17 mouse cellular contexts compared by ENCODE assay signal in the genomic region with DNA sequence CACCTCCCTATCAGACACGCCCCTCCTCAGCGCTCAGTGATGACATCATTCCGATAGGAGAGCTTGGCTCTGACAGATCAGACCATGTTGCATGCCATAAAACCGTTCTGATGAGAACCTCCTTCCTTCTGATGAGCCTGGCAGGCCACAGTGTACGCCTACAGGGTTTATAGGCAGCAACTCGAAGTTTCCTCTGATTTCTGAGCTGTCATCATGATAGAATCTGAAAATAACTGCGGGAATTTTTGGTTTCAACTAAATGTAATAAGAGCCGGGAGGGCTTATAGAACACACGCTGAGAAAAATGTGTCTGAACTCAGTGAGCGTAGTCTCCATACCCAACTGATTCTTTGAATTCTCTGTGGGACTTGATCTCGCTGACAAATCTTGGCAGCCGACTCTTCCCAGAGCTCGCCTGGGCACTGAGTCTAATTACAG. TPM values are rescaled to one million over a fixed set of nuclear protein-coding genes. Genes with fewer than 3 reads are reported as not detected.
A peak's percentile ranks its signal among the peaks of the same experiment; 100 is the strongest.
DNase-seq lines count a peak whose midpoint lies in the region; ATAC-seq lines count a peak whose summit lies in the region.
"Had no signal": no experiment of that assay in that cellular context is flagged by ENCODE, and none has a peak within 500 bp of the region (broad histone marks: within the 10 kb centered on the region; RNA-seq: fewer than 3 reads in every experiment).

No protein-coding gene starts in this region.

- H3K27ac ChIP-seq in midbrain, embryonic 15.5 days = no peak overlapping the region
- H3K27ac ChIP-seq in midbrain, embryonic 13.5 days = no peak overlapping the region
- H3K27ac ChIP-seq: hindbrain, embryonic 15.5 days; lung, embryonic 15.5 days had no signal

- ATAC-seq in midbrain, embryonic 15.5 days (replicated peaks) = peak; percentile 50
- no peak for ATAC-seq in midbrain, embryonic 13.5 days

- no peak overlapping the region for H3K4me2 ChIP-seq in midbrain, embryonic 15.5 days
- H3K4me2 ChIP-seq in midbrain, embryonic 13.5 days (replicated peaks) = no peak overlapping the region
- H3K4me2 ChIP-seq: hindbrain, embryonic 15.5 days; liver, embryonic 11.5 days; lung, embryonic 15.5 days had no signal

- H3K27me3 ChIP-seq in midbrain, embryonic 15.5 days (replicated peaks) = no peaks in the 10 kb centered on the region
- no peaks in the 10 kb centered on the region for H3K27me3 ChIP-seq in midbrain, embryonic 13.5 days
- H3K27me3 ChIP-seq: hindbrain, embryonic 15.5 days; lung, embryonic 15.5 days had no signal

- H3K4me3 ChIP-seq in midbrain, embryonic 15.5 days = no peak overlapping the region
- H3K4me3 ChIP-seq in midbrain, embryonic 13.5 days (replicated peaks) = no peak overlapping the region
- H3K4me3 ChIP-seq: hindbrain, embryonic 15.5 days; lung, embryonic 15.5 days had no signal

- WGBS in midbrain, embryonic 15.5 days = 63% methylated on average over 13 of the region's 13 CpGs
- WGBS in midbrain, embryonic 13.5 days = 75% methylated on average over 13 of the region's 13 CpGs

- 0 out of 2 replicates have a peak, but pooled peaks cover 6% of the 10 kb centered on the region for H3K4me1 ChIP-seq in midbrain, embryonic 15.5 days
- H3K4me1 ChIP-seq in midbrain, embryonic 13.5 days (replicated peaks) = no peaks in the 10 kb centered on the region
- H3K4me1 ChIP-seq: lung, embryonic 15.5 days had no signal

- intact Hi-C loops in heart, postnatal 14 days (cut with DNase I) = no loop called here

- no peaks in the 10 kb centered on the region for H3K36me3 ChIP-seq in midbrain, embryonic 15.5 days (replicated peaks)
- H3K36me3 ChIP-seq in midbrain, embryonic 13.5 days = no peaks in the 10 kb centered on the region
- H3K36me3 ChIP-seq: hindbrain, embryonic 15.5 days; lung, embryonic 15.5 days had no signal

- no peak overlapping the region for H3K9ac ChIP-seq in midbrain, embryonic 15.5 days
- no peak overlapping the region for H3K9ac ChIP-seq in midbrain, embryonic 13.5 days (replicated peaks)
- H3K9ac ChIP-seq: hindbrain, embryonic 15.5 days; lung, embryonic 15.5 days had no signal

- DNase-seq in cerebellum, postnatal 10 days = peak; percentile 73
- DNase-seq in cerebellum, adult 11-12 months = no peak
- DNase-seq in heart, adult 11 months = peak; percentile 81
- no peak for DNase-seq in heart, postnatal 14 days
- DNase-seq in right cerebral cortex, postnatal 14 days = peak; percentile 25
- no peak for DNase-seq in testis, postnatal 14 days (ENCODE audit: low spot score)
- DNase-seq: adrenal gland, postnatal 14 days; kidney, adult 18-20 months; kidney, postnatal 25 days; layer of hippocampus, postnatal 36 days; thymus, postnatal 4 days had no signal

- H3K9me3 ChIP-seq in midbrain, embryonic 15.5 days = no peaks in the 10 kb centered on the region
- no peaks in the 10 kb centered on the region for H3K9me3 ChIP-seq in midbrain, embryonic 13.5 days
- H3K9me3 ChIP-seq: hindbrain, embryonic 15.5 days; lung, embryonic 15.5 days had no signal

RNA-seq across cellular contexts. Expression of a gene that starts 20.6 kb away (rescaled TPM):
- total RNA-seq in heart, postnatal 14 days (2021) = 1 to 10 TPM; 1.5 to 2.1 TPM
- polyA plus RNA-seq in midbrain, embryonic 15.5 days (2015; fragmentation: Nextera tagmentation; extraction: Ambion mirVana) = 3.1 and 4.0 TPM in 2 replicates
- polyA plus RNA-seq in midbrain, embryonic 13.5 days (2015; fragmentation: Nextera tagmentation; extraction: Ambion mirVana) = 1.6 and 2.1 TPM in 2 replicates
- total RNA-seq: neutrophil, adult 5-6 weeks had no signal
- polyA plus RNA-seq: liver, embryonic 11.5 days had no signal

Comparison
In these comparisons a context has a peak if more than half of its experiments do, and no peak if none do; other contexts are left out.
1. DNase-seq: peak in cerebellum, postnatal 10 days (2 of 2), heart, adult 11 months (single experiment) and right cerebral cortex, postnatal 14 days (single experiment); none in cerebellum, adult 11-12 months (single experiment), heart, postnatal 14 days (0 of 2) and testis, postnatal 14 days (single experiment).